Mouse (Mus musculus) mature B cell (primary cell): ENCODE measurements around the gene Ifit3.
"Not testable (repeated sequence)": the region's sequence is repeated elsewhere in the genome, so short reads cannot be mapped to it uniquely, and the experiment has no call there.

ENCODE experiments used
- in situ Hi-C: fragments of 300-500 bp; cut with MboI; formaldehyde crosslinking; loops from 2 replicates; pipeline ENCODE4 v1.14.3; 2019

The Ifit3 gene

DNA sequence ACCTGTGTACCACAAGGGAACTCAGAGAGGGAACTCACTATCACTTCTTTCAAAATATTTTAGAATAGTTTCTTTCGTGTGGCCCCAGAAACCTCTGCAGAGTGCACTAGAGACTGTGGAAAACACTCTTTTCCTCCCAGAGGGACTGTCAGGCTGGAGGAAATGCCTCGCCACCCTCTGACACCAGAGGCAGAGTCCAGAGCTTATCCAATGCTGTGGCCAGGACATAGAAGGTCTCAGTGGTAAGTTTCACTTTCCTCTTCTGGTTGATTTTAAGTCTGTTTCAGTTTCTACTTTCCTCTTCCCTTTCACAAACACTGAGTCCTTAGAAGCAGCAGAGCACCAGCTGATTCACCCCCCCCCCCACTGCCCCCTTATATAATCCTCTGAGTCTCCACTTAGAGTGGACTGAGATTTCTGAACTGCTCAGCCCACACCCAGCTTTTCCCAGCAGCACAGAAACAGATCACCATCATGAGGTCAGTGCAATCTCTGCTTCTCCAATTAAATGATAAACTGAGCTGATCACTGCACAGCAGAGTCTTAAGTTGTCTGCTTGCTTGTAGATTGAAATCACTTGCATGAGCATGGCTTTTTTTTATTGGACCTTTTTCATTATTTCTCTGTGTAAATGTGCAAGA, at the start of gene Ifit3:
TSS of gene Ifit3 (plus strand) at position 406 of the 641 bp plus-strand sequence.
- in situ Hi-C loops, result not testable (repeated sequence)

DNA sequence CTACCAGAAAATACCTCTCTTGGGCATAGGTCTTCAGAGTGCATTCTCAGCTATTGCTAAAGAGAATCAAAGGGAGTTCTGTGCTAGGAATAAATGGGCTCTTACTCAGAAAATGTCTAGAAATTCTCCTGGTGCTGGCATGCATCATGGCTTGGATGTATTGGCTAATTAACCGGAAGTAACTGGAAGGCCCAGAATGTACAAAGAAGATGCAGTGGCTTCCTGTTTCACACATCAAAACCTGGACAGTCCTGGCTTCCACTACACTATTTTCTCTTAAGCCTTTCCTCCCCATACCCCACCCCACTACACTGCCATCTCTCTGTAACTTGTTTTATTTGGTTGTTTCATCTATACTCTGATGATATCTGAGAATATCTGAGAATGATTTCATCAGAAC, 43.9 kb upstream of the Ifit3 start:
- in situ Hi-C loops, result no loop called here

DNA sequence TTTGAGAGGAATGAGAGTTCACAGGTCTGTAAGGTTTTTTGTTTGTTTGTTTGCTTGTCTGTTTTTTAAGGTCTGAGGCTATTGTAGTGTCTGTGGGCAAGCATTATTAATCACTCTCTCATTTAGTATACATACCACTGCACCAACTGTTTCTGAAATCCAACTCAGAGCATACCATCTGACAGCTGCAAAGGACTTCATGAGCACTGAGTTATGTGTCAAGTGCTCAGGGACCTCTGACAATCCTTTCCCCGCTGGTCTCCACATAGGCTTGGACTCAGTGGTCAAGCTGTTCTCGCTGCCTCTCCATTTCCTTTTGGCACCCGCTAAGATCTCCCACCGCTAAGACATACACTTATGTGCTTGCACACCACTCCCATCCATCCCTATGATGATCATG, 37.1 kb upstream of the Ifit3 start:
- in situ Hi-C loops, result loop anchor here (5.0 kb wide), 1 partner anchor 91 kb away; no protein-coding TSS in a partner anchor

DNA sequence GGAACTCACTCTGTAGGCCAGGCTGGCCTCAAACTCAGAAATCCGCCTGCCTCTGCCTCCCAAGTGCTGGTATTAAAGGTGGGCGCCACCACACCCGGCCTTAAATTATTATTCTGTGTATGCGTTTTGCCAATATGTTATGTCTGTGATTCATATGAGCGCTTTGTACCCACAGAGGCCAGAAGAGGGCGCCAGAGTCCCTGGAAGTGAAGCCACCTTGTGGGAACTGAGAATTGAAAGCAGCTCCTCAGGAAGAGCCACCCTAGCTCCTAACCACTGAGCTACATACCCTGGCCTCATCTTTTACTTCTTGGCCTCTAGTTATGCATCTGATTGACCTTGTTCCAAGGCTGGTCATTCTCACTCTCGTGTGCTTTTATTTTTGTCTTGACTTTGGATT, 35.4 kb upstream of the Ifit3 start:
- in situ Hi-C loops, result loop anchor here (5.0 kb wide), 1 partner anchor 89 kb away; no protein-coding TSS in a partner anchor

DNA sequence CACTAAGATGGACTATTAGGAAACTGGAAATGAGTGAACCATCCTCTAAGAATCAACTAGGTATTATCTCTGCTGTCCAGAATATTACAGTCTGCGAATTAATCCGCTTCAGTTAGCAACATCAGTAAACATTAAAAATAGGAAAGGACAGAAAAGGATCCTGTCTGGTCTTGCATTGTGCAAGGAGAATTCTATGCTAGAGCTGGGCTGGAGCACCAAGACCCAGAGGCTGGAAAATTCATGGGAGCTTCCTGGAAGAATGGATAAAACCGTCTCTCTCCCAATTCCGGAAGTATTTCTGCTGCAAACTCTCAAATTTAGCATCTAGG, 33.2 kb upstream of the Ifit3 start:
- in situ Hi-C loops, result no loop called here

DNA sequence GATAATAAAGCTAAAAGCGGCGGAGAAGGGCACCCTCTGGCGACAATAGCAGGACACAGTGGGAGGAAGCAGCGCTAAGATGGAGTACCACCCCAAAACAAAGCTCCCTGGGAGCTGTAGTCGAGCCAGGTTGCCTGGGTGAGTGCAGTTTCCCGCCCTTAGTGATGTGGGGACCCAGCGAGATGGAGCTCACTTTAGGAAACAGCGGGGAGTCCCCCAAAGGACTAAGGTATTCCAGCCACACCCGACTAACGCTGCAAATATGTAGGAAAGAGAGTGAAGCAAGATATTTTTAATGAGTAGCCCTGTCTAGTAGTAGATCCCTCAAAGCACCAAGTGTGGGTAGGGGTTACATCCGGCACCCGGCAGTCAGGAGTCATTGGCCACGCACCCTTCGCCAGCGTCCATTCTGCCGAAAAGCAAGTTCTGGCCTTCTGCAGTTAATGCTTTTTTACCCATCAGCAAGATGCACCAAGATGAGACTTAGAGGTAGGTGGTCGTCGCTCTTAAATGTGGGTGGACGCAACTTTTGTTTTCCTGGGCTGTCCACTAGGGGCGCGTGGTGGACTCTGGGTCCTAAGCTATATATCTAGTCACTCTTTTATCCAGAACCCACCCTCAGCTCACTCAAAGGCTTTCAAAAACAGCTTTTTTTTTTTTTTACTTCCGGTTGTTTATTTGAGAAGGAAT, 32.7 kb upstream of the Ifit3 start, which contains the start of gene Ifit2:
TSS of gene Ifit2 (plus strand) at position 161 of the 690 bp plus-strand sequence.
- in situ Hi-C loops, result no loop called here

DNA sequence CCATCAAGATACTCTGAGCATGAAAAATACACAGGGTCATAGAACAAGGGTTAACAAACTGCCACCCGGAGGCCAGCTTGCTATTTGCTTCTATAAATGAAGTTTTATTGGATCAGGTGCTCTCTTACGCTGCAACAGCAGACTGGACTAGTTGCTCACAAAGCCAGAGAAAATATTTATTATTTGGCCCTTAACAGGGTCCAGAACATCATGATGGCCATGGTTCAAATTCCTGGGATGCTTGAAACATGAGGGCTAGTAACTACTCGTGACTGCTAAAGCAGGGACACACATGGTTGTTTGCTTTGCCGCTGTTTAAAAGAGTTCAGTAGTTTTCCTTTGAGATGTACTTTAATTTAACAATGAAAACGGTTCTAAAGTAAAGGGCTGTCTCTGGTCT, 31.4 kb upstream of the Ifit3 start:
- in situ Hi-C loops, result no loop called here

DNA sequence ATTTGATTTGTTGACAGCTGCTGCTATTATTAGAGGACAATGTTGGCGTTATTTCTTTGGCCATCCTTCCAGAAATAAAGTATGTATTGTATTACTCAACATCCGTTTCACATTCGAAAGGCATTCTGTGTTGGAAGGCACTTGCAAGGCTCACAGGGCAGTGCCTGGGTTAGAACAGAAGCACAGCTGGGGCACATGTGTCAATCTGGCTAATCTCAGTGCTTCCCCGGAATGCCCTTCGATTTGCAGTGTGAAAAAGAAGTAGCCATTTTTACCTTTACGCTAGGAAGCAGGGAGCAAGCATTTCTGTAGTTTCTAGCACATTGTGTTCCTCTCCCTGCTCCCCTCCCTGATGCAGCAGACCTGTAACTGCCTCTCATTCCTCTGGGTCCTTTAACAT, 30.3 kb upstream of the Ifit3 start:
- in situ Hi-C loops, result no loop called here

DNA sequence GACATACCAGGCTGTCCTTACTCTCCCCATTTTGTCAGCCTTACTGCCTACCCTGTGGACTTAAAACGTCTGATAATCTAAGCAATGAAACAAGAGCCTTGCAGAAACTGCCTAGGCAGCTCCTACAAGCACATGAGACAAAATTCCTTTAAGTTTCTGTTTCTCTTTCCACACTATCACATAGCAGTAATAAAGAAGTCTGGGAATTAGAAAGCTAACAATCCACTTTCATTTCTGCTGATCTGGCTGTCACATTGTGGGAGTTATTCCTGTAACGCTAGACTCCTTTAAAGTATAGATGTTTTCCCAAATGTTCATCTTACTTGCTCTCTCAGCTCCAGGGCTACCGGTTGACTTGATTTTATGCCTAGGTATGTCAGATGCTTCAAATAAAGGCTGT, 29.8 kb upstream of the Ifit3 start:
- in situ Hi-C loops, result no loop called here

DNA sequence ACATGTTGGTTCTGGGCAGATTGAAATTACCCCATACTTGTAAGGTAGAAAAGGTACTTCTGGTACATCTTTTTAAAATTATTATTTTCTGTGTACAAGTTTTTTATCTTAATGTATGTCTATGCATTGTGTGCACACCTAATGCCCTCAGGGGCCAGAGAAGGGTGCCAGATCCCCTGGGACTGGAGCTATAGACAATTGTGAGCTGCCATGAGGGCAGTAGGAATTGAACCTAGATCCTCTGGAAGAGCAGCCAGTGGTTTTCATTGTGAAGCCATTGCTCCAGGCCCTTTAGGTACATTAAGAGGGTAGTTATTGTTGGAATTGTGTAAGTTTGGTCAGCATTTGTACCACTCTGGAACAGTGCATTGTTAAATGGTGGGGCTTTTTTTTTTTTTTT, 29.3 kb upstream of the Ifit3 start:
- in situ Hi-C loops, result no loop called here

DNA sequence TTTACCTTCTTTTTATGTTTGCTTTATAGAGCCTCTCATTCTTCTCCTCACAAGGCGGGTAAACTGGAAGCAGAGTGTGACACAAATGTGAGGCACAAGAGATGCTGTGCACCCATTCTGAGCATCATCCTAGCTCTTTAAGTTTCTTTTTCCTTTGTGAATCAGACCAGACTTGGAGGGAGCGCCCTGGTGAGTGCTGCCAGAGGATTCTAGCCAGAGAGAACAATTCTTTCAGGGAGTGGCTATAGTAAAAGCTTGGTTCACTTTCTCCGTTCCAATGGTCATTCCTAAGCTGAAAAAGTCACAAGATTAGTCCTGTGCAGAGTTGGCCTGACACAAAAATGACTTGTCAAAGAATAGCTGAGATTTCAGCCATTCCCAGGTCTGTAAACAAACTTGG, 26.7 kb upstream of the Ifit3 start:
- in situ Hi-C loops, result no loop called here

DNA sequence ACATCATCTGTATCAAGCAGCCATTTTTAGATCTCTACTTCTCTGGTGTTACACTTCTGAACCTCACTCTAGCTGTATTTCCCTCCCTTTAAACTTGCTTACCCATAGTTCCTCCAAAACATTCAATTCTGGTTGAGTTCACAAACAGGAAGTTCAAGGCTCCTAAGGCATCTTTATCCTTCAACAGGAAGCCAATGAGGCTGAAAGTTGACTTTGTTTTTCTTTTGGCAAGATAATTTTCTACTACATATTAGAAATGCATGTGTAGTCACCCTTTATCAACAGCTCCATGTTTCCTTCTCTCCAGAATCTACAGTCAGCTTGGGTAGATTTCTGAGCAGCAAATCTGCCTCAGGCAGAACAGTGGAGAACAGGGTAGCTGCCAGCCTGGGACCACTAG, 20.8 kb upstream of the Ifit3 start:
- in situ Hi-C loops, result no loop called here

DNA sequence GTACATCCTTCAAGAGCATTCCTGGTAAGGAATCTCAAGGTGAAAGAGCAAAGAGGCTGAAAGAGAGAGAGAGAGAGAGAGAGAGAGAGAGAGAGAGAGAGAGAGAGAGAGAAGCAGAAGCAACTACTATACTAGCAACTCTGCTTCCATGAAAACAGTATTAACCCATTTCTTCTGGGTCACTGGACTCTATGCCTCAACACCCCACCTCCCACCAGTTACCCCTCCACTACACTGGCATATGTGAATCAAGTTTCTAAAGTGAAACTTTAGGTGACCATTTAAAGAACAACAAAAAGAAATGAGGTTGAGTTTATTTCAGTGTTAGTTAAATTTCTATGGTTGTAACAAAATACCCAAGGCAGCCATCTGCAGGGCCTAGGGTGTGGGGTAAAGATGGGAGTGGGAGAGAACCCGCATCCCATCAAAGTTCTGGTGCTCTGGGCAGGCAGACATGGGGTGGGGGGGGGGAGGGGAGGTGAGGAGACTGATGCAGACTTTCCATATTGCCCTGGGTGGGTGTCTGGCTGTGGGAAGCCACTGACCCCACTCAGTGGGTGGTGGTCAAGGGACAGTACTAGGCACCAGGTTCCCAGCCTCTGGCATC, 17.1 kb upstream of the Ifit3 start:
- in situ Hi-C loops, result no loop called here

DNA sequence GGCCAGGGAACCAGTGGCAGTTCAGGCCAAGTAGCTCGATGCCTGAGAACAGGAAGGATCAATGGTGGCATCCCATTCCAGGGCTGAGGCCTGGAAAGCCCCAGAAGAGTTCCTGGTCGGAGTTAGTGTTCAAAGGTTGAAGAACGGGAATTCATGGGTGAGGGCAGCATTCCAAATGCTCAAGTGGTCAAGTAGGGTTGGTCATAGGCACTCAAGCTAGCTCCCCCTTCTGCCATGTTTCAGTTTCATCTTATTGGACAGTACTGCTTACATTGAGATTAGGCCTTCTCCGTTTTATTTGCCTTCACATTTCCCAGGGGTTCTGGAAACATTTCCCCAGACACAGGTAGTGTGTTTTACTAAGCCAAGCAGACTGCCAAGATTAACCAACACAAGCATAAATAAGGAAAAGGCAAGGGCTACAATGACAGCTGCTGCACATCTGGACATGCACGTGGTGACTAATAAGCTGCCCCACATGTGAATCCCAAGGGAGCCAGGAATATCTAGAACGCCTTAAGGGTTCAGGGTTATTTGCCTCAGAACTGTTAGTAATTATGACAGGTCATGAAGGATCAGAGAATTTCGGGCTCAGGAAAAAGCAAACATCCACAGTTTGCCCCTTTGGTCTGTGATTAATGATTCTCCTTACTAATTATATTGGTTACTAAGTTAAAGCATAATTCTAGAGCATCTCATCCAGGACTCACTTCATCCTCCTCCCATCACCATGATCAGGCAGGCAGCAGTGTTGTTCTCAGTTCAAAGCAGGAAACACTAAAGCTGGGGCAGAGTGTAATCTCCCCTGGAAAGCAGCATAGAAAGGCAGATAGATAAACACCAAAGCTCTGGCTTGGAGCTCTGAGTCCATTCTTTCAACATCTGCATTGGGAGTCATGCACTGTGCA, 14.1 kb upstream of the Ifit3 start:
- in situ Hi-C loops, result no loop called here

DNA sequence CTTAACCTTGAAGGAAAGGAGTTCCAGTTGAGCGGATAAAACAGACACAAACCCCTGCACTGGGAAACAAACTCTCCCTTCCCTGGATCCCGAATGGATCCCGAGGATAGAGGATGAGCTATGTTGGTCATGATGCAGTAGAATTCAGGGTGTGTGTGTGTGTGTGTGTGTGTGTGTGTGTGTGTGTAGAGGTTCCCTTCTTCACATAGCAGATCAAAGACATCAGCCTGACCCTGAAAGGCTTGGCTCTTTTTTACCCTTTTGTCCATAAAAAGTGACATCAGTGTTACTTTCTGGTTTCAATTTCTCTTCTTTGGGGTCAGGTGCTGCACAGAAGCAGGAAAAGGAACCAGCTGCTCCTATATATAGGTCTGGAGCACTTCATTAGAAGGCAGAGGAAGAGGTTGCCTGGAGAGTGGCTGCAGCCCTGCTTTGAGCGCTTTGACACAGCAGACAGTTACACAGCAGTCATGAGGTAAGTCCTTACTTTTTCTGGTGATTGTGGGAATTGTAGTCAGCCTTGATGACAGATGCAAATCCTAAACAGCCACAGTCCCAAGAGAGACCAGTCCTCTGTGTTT, 13.3 kb upstream of the Ifit3 start:
- in situ Hi-C loops, result no loop called here

DNA sequence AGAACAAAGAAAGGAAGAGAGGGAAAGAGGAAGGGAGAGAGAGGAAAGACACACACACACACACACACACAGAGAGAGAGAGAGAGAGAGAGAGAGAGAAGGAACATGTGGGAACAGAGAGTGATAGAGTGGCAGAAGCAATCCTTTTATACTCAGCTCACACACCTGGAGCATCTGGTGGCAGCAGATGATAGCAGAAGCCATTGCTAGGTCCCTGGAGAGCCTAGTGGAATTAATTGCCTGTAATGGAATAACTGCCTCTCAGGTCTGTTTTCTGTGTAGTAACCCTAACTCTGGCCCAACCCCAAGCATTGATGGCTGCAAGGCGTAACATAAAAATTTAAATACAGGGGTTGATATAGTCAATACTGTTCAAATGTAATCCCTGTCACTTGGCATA, 12.3 kb upstream of the Ifit3 start:
- in situ Hi-C loops, result no loop called here

DNA sequence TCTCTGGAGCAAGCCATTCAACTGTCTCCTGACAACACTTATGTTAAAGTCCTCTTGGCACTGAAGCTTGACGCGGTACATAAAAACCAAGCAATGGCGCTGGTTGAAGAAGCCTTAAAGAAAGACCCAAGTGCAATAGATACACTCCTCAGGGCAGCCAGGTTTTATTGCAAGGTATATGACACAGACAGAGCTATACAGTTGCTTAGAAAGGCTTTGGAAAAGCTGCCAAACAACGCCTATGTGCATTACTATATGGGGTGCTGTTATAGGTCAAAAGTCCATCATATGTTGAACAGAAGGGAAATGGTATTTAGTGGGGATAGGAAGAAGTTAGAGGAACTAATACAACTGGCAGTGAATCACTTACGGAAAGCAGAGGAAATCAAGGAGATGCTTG, 9.7 kb upstream of the Ifit3 start:
- in situ Hi-C loops, result no loop called here

DNA sequence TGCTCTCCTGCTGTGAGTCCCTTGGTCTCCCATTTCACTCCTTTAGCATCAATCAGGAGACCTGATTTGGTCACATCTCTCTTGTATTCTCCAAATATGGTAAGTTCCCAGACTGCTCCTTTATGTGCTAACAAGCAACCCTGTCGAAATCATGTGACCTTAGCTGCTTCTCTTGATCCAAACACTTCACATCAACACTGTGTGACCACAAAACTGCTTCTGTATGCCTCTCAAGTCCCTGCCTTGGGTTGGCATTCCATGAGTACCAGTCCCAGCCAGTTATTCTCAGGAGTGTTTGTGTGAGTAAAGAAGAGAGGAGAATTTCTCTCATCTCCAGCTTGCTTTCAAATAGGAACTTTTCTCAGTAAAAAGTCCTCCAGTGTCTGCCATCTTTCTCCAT, 6.2 kb upstream of the Ifit3 start:
- in situ Hi-C loops, result no loop called here

DNA sequence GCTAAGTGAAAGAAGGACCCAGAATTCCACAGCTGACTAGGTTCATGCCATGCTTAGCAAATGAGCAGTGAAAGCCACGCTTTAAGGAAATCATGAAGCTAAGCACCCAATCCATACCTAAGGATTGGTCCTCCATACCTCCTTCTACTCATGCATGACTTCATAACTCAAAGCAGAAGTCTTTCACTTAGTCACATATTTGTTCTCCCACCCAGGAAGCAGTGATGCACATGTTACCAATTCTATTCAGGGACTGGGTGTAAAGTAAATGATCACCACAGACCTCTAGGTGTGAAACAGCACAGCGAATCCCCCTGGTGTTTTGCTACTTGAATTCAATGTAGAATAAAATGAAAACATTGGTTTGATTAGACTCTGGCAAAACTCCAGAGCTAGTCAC, 635 bp upstream of the Ifit3 start:
- in situ Hi-C loops, result not testable (repeated sequence)

DNA sequence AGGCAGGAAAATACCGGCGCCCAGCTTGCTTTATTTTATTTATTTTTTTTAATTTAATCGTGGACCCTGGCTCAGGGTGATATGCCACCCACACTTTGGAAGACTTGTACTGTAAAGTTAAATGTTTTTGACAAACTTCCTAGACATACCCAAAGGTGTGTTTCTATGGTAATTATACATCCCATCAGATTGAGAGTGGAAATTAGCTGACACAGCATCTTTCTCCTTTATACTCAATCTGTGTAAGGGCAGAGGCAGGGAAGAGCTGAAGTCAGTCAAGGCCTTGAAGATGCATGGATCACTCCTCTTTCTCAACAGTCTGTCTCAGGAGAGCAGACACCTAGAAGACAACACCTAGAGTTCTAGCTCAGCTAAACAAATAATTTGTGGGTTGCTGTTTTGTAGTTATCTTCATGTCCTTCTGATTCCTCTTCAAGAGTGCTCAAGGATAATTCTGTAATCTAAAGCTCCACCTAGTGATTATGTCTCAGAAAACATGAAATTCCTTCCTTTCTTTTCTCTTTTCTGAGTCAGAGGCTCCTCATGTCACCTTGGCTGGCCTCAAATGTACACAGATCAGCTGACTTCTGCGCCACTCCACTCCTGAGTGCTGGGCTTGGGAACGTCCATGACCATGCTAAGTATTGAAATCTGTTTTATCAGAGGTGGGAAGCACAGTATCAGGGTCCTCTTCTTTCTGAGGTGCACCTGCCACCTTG, 2.6 kb downstream of the Ifit3 start:
- in situ Hi-C loops, result not testable (repeated sequence)
